Mouse (Mus musculus) embryonic facial prominence, embryonic 14.5 days (tissue): Measurements from ENCODE around the gene Atad3a. TPM values are rescaled to one million over a fixed set of nuclear protein-coding genes. Genes with fewer than 3 reads are reported as not detected.

Source experiments
- ATAC-seq: fragments of 200-750 bp; cut with Nextera tagmentation; 2 replicates; pipeline ENCODE4 v1.8.0; 2017; ENCODE audit warnings: low read depth, moderate number of reproducible peaks, moderate TSS enrichment
- DNase-seq: peaks from one replicate; pipeline ENCODE4 v3.0.0-alpha.2; 2015; ENCODE audit warnings: low spot score
- H3K27ac ChIP-seq: fragments of 300-500 bp; sonication (generic); replicated peaks from 2 replicates; pipeline ENCODE4 v1.5.1; 2014; ENCODE audit warnings: low read depth, mild to moderate bottlenecking, low read length, moderate library complexity
- H3K27me3 ChIP-seq: fragments of 300-500 bp; sonication (generic); replicated peaks from 2 replicates; pipeline ENCODE4 v1.6.1; 2014; ENCODE audit warnings: low read length; ENCODE audit not compliant: control insufficient read depth, insufficient read depth
- H3K36me3 ChIP-seq: fragments of 300-500 bp; sonication (generic); 2 replicates; pipeline ENCODE4 v1.6.1; 2014; ENCODE audit warnings: low read length, mixed read lengths; ENCODE audit not compliant: control insufficient read depth, insufficient read depth
- H3K4me1 ChIP-seq: fragments of 300-500 bp; sonication (generic); 2 replicates; pipeline ENCODE4 v1.6.1; 2014; ENCODE audit warnings: antibody characterized with exemption, low read length; ENCODE audit not compliant: control insufficient read depth, insufficient read depth
- H3K4me2 ChIP-seq: fragments of 300-500 bp; sonication (generic); 2 replicates; pipeline ENCODE4 v1.6.1; 2014; ENCODE audit warnings: low read depth, mild to moderate bottlenecking, low read length, moderate library complexity, mixed read lengths
- H3K4me3 ChIP-seq: fragments of 300-500 bp; sonication (generic); 2 replicates; pipeline ENCODE4 v1.5.1; 2014; ENCODE audit warnings: low read depth, mild to moderate bottlenecking, low read length
- H3K9ac ChIP-seq: fragments of 300-500 bp; sonication (generic); 2 replicates; pipeline ENCODE4 v1.6.1; 2014; ENCODE audit warnings: low read depth, mild to moderate bottlenecking, low read length, moderate library complexity, mixed read lengths
- H3K9me3 ChIP-seq: fragments of 300-500 bp; sonication (generic); 2 replicates; pipeline ENCODE4 v1.6.1; 2016; ENCODE audit warnings: low read length; ENCODE audit not compliant: control insufficient read depth
- WGBS: fragments of 180-500 bp; shearing (Covaris S2); extraction: QIAGEN DNeasy Blood & Tissue Kit; methylation state at CpG from one replicate; pipeline ENCODE4 v1.1.7; 2014; 5-methylcytosine and 5-hydroxymethylcytosine counted together
- polyA plus RNA-seq: library from polyadenylated mRNA; unstranded; fragments of >200 nt; fragmentation: Nextera tagmentation; extraction: Ambion mirVana; gene quantifications from 2 replicates; pipeline ENCODE4 v1.2.1, GENCODE M21; 2014

Atad3a gene
- polyA plus RNA-seq, 1 experiment from 2014 or later: 77.9 TPM

DNA sequence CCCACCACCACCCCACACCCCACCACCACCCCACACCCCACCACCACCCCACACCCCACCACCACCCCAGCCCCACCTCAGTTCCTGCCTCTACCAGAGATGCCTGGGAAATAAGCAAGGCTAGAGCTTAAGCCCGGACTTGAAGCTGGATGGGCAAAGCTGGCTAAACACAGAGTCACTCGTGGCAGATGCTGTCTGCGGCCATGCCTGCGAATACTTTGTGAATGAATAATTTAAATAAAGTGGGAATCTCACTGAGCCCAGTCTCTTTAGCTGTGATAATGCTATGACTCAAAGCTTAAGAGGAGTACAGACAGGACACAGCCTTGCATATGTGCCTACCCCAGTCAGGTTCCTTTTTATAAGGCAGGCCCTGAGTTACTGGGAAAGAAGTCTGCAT is 18.6 kb upstream of the Atad3a start:
- no peak for ATAC-seq
- DNase-seq: no peak
- no peaks in the 10 kb centered on the region for H3K27me3 ChIP-seq
- no peak overlapping the region for H3K4me2 ChIP-seq
- no peak overlapping the region for H3K27ac ChIP-seq
- H3K4me1 ChIP-seq: peaks cover 18% of the 10 kb centered on the region
- no peak overlapping the region for H3K9ac ChIP-seq
- no peaks in the 10 kb centered on the region for H3K36me3 ChIP-seq
- WGBS: 73% methylated on average over 4 of the region's 4 CpGs
- H3K9me3 ChIP-seq: no peaks in the 10 kb centered on the region
- H3K4me3 ChIP-seq: no peak overlapping the region

DNA sequence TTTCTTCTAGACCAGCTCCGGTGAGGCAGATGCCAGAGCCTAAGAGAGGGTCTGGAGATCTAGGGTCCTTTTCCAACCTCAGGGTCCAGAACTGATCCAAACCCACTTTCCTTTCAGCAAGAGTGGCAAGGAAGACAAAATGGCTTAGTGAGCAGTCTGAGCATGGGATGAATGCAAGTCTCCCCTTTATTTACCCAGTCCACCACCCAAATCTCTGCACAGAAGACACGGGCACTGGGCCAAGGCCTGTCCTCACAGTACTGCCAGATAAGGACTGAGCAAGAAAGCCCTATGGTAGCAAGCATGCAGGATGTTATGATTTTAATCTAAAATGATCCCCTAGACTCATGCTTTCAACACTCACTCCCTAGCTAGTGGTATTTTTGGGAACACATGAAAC is 16.9 kb upstream of the Atad3a start:
- Histone ChIP-seq H3K4me2 (no peak overlapping the region), H3K4me3 (no peak overlapping the region), H3K27ac (no peak overlapping the region), H3K36me3 (no peaks in the 10 kb centered on the region), H3K27me3 (no peaks in the 10 kb centered on the region), H3K4me1 (peaks cover 17% of the 10 kb centered on the region), H3K9me3 (no peaks in the 10 kb centered on the region), H3K9ac (no peak overlapping the region)
- DNase-seq (no peak), ATAC-seq (no peak)
- WGBS: 80% methylated on average over 2 of the region's 2 CpGs

DNA sequence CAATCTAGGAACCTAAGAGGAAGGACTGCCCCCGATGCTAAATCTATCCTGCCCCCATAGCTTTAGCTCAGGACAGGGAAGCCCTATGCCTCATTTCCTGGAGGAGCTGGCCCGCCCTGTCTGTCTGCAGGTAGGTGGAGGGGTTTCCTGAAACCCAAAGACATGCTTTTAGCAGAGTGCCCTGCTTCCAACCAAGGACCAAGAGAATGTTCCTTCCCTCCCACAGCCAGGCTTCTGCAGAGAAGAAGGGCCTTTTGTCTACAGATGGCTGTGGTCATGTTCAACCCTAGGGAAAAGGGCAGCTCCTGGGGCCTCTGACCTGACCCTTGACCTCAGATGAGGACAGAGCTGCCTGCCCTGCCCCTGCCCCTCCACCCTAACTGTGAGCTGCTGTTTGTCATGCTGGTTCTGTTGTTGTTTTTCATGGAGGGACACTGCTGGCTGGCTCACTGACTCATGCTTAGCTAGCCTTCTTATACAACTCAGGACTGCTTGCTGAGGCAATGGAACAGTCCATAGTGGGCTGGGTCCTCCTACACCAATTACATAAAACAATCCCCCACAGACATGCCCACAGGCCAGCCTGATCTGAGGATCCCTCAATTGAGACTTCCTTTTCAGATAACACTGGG is 15.9 kb upstream of the Atad3a start:
- ATAC-seq (no peak), DNase-seq (no peak)
- H3K9ac ChIP-seq: no peak overlapping the region
- H3K4me3 ChIP-seq: no peak overlapping the region
- 27% methylated on average over 2 of the region's 2 CpGs for WGBS
- H3K4me2 ChIP-seq: no peak overlapping the region
- H3K4me1 ChIP-seq: peaks cover 17% of the 10 kb centered on the region
- no peaks in the 10 kb centered on the region for H3K36me3 ChIP-seq
- no peak overlapping the region for H3K27ac ChIP-seq
- no peaks in the 10 kb centered on the region for H3K27me3 ChIP-seq
- H3K9me3 ChIP-seq: no peaks in the 10 kb centered on the region

DNA sequence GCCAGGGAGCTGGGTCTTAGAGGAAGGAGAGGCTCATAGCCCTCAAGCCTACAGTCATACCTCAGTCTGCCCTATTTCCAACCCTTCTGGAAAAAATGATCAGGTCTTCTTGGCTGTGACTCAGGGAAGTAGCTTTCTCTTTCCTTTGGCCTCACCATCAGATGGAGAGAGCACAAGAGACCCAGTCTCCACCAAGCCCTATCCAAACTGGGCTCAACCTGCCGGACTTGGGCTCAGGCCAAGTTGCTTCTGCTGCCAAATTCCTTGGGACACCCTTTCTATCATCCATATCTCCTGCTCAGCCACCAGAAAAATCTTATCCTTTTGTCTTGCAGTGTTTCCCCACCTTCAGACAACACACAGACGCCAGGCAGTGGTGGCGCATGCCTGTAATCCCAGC is 15.0 kb upstream of the Atad3a start:
- H3K4me1 ChIP-seq: peaks cover 17% of the 10 kb centered on the region
- H3K4me3 ChIP-seq: no peak overlapping the region
- H3K4me2 ChIP-seq: 0 out of 2 replicates have a peak overlapping the region, but pooled peaks have one; percentile 85
- no peaks in the 10 kb centered on the region for H3K36me3 ChIP-seq
- H3K9ac ChIP-seq: no peak overlapping the region
- no peaks in the 10 kb centered on the region for H3K9me3 ChIP-seq
- WGBS: 68% methylated on average over 3 of the region's 3 CpGs
- no peaks in the 10 kb centered on the region for H3K27me3 ChIP-seq
- ATAC-seq (no peak), DNase-seq (no peak)
- H3K27ac ChIP-seq: peak overlapping the region; percentile 19; the same call in 1 of the 2 replicates

DNA sequence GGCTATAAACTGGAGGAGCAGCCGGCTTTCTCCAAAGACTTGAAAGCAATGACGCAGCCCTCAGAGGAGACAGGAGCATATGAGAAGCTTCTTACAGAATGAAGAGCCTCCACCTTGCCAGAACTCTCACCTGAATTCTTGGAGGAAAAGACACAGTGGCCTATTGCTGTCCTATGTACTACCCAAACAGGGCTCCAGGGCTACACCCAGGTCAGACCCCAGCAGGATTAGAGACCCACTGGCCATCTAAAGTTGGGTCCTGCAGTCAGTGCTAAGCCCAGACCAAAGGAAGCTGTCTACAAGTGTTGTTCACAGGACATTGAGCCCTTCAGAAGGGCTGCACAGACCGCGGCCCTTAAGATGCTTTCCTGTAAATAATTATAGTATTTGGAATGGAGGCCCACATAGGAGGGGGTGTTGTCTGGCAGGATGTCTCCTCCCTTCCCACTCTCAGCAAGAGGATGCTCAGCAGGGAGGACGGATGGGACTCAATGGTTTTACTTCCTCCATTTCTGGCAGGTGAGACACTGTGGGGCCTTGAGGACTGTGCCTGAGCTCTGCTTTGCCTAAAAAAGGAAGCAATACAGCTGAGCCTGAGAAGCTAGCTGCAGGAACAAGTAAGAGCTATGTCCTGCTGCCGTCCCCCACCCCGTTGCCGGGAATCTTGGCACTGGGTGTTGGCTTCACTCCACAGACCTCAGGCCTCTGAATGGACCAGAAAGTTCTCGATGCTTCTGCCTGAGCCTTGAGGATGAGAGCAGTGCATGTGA is 14.3 kb upstream of the Atad3a start:
- WGBS: 46% methylated on average over 9 of the region's 9 CpGs
- DNase-seq (peak; percentile 40), ATAC-seq (no peak)
- Histone ChIP-seq H3K4me2 (peak overlapping the region; percentile 85), H3K27me3 (no peaks in the 10 kb centered on the region), H3K36me3 (no peaks in the 10 kb centered on the region), H3K4me1 (peaks cover 21% of the 10 kb centered on the region), H3K9me3 (no peaks in the 10 kb centered on the region), H3K27ac (peak overlapping the region; percentile 19; the same call in 1 of the 2 replicates), H3K9ac (peak overlapping the region; percentile 28; the same call in 1 of the 2 replicates), H3K4me3 (peak overlapping the region; percentile 44)

DNA sequence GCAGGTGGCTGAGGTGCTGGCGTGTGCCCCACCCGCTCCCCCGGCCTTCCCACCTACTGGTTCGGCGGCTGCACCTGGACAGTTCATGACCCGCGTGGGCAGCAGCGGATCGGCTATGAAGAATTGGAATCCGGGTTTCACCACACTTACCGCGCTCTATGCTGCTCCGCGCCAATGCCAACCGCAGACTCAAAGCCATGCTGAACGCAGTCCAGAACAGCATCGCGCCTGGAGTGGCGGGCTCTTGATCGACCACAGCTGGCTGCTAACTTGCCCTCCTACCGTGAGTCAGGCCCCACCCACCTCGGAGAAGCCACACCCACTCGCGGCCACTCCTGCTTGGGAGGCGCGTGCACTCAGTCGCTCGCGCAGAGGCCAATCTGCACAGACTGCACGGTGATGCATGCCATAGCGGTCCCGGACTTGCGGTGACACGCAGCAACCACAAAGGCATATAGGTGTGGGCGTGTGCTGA is 13.4 kb upstream of the Atad3a start, which contains the start of gene Vwa1:
Gene Vwa1, minus strand, starts transcription at position 419 of the 475 bp plus-strand sequence.
- Histone ChIP-seq H3K9me3 (no peaks in the 10 kb centered on the region), H3K9ac (peak within 1 kb of the TSS; percentile 58), H3K4me2 (peak within 1 kb of the TSS; percentile 85), H3K4me1 (peaks cover 21% of the 10 kb centered on the region), H3K27me3 (no peaks in the 10 kb centered on the region), H3K4me3 (peak within 1 kb of the TSS; percentile 44), H3K36me3 (no peaks in the 10 kb centered on the region), H3K27ac (peak within 1 kb of the TSS; percentile 44; the same call in 1 of the 2 replicates)
- DNase-seq (peak; percentile 95), ATAC-seq (peak; percentile 81)
- under 1% methylated on average over 32 of the region's 35 CpGs for WGBS

DNA sequence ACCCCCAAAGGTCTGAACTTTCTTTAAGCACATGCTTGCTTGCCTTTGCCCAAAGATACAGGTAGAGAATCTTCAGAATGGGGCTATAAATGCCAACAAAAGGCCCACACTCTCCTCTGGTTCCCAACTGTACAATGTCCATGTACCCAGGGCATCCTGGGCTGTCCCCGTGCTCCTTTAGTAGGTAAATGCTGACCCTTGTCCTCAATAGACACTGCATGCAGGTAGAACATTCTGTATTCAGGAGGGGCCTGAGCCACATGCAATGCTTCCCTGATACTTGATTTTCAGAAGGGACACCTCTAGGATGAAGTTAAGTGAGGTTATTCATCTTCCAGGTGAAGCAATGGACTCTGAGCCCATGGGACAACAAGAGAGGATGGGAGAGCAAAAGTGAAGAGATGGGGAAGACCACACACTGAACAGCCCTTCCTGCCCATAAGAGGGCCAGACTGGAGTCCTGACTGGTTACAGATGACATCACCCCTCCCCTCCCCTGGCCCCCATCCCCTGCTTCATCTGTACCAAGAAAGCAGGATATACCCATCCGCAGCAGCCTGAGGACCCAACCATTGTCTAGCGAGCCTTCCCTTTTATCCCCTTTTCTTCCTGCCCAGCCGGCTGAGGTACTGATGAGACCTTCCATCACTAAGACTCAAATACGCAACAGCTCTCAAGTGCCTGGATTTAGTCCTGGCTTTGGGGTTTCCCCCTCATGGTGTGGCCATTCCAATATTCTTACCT is 12.6 kb upstream of the Atad3a start:
- H3K9me3 ChIP-seq: no peaks in the 10 kb centered on the region
- no peak for ATAC-seq
- no peaks in the 10 kb centered on the region for H3K36me3 ChIP-seq
- DNase-seq: no peak
- H3K9ac ChIP-seq: peak overlapping the region; percentile 58
- peaks cover 21% of the 10 kb centered on the region for H3K4me1 ChIP-seq
- H3K4me3 ChIP-seq: peak overlapping the region; percentile 44
- peak overlapping the region; percentile 85 for H3K4me2 ChIP-seq
- WGBS: 42% methylated on average over 4 of the region's 5 CpGs
- no peaks in the 10 kb centered on the region for H3K27me3 ChIP-seq
- H3K27ac ChIP-seq: no peak overlapping the region

DNA sequence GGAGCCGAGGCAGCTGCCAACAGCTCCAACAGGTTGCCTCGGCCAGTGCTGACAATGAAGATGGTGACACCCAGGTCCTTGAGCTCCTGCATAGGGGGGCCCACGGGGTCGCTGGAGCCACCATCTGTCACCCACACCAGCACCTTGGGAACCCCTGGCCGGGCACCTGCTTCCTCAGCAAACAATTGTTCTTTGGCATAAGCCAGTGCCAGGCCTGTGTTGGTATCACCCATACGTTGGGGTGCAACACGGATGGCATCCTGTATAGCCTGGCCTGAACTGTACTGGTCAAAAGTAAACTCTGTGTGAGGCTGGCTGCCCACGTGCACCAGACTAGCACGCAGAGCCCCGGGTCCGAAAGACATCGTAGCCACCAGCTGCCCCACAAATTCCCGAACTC is 11.9 kb upstream of the Atad3a start:
- H3K4me2 ChIP-seq: no peak overlapping the region
- no peaks in the 10 kb centered on the region for H3K36me3 ChIP-seq
- ATAC-seq (no peak), DNase-seq (no peak)
- no peaks in the 10 kb centered on the region for H3K27me3 ChIP-seq
- H3K4me1 ChIP-seq: peaks cover 21% of the 10 kb centered on the region
- H3K9me3 ChIP-seq: no peaks in the 10 kb centered on the region
- H3K9ac ChIP-seq: no peak overlapping the region
- H3K4me3 ChIP-seq: no peak overlapping the region
- WGBS: 85% methylated on average over 13 of the region's 13 CpGs
- no peak overlapping the region for H3K27ac ChIP-seq
